Mouse (Mus musculus) heart, adult 11 months (tissue): Measurements from ENCODE around the gene Gm16440.
"Not testable (repeated sequence)": the region's sequence is repeated elsewhere in the genome, so short reads cannot be mapped to it uniquely, and the experiment has no call there.

Experiments
- DNase-seq: peaks from one replicate; pipeline ENCODE4 v3.0.0; 2022

Gm16440 gene

GRCm38 (mm10) chr14:6390219-6390618 lies at the start of gene Gm16440:
Gm16440 (minus strand) TSS chr14:6390319.
- not testable (repeated sequence) for DNase-seq

GRCm38 (mm10) chr14:6426766-6427165 lies 36.6 kb upstream of the Gm16440 start:
- peak; percentile 97 for DNase-seq

- not testable (repeated sequence) for DNase-seq
Measured at GRCm38 (mm10) chr14:6426353-6426752, 36.2 kb upstream of the Gm16440 start.

- not testable (repeated sequence) for DNase-seq
Measured at GRCm38 (mm10) chr14:6412382-6412781, 22.3 kb upstream of the Gm16440 start, which contains the start of gene Gm3591. Gm3591 (minus strand) TSS chr14:6412482.

GRCm38 (mm10) chr14:6343578-6343977 lies 46.5 kb downstream of the Gm16440 start, which contains the start of gene Gm3618:
Gm3618 (minus strand) TSS chr14:6343678.
- DNase-seq, result not testable (repeated sequence)
